Mouse (Mus musculus) hindlimb bud, embryonic 11.5 days (tissue): ENCODE measurements around the gene Rsl24d1.
"Not testable (repeated sequence)": the region's sequence is repeated elsewhere in the genome, so short reads cannot be mapped to it uniquely, and the experiment has no call there.

Source experiments
- DNase-seq: peaks from one replicate; pipeline ENCODE4 v3.0.0-alpha.2; 2012; ENCODE audit warnings: low read depth, low spot score; ENCODE audit errors: extremely low spot score

Gene Rsl24d1

GRCm38 (mm10) chr9:73112919-73113906, at the start of gene Rsl24d1:
Gene Rsl24d1 (plus strand): TSS chr9:73113426.
- peak; percentile 67 for DNase-seq

GRCm38 (mm10) chr9:73063621-73064290, 49.5 kb upstream of the Rsl24d1 start:
- no peak for DNase-seq

- no peak for DNase-seq
Observed at GRCm38 (mm10) chr9:73067086-73067485, 46.1 kb upstream of the Rsl24d1 start.

- DNase-seq: no peak
Observed at GRCm38 (mm10) chr9:73068230-73068679, 45.0 kb upstream of the Rsl24d1 start.

- no peak for DNase-seq
Observed at GRCm38 (mm10) chr9:73068688-73069087, 44.5 kb upstream of the Rsl24d1 start.

GRCm38 (mm10) chr9:73070971-73071659, 42.1 kb upstream of the Rsl24d1 start:
- no peak for DNase-seq

GRCm38 (mm10) chr9:73072426-73072825, 40.8 kb upstream of the Rsl24d1 start:
- DNase-seq: no peak

GRCm38 (mm10) chr9:73073169-73073568, 40.1 kb upstream of the Rsl24d1 start:
- DNase-seq: no peak

GRCm38 (mm10) chr9:73079349-73079748, 33.9 kb upstream of the Rsl24d1 start:
- not testable (repeated sequence) for DNase-seq

GRCm38 (mm10) chr9:73079801-73080325, 33.4 kb upstream of the Rsl24d1 start:
- DNase-seq: no peak

- no peak for DNase-seq
Observed at GRCm38 (mm10) chr9:73082291-73083000, 30.8 kb upstream of the Rsl24d1 start.

GRCm38 (mm10) chr9:73083956-73084355, 29.3 kb upstream of the Rsl24d1 start:
- no peak for DNase-seq

- DNase-seq: no peak
Observed at GRCm38 (mm10) chr9:73085845-73086244, 27.4 kb upstream of the Rsl24d1 start.

GRCm38 (mm10) chr9:73087121-73087520, 26.1 kb upstream of the Rsl24d1 start:
- no peak for DNase-seq

- DNase-seq: no peak
Observed at GRCm38 (mm10) chr9:73087581-73087980, 25.6 kb upstream of the Rsl24d1 start.

- DNase-seq: no peak
Observed at GRCm38 (mm10) chr9:73089222-73089920, 23.9 kb upstream of the Rsl24d1 start.

- DNase-seq: no peak
Observed at GRCm38 (mm10) chr9:73090121-73090520, 23.1 kb upstream of the Rsl24d1 start.

- DNase-seq: peak; percentile 46
Observed at GRCm38 (mm10) chr9:73091747-73092146, 21.5 kb upstream of the Rsl24d1 start.

GRCm38 (mm10) chr9:73094580-73094979, 18.6 kb upstream of the Rsl24d1 start:
- no peak for DNase-seq

GRCm38 (mm10) chr9:73097898-73098297, 15.3 kb upstream of the Rsl24d1 start:
- no peak for DNase-seq
